Mouse (Mus musculus) thymus, postnatal 36 days (tissue): ENCODE measurements around the gene Catsperz.
A peak's percentile ranks its signal among the peaks of the same experiment; 100 is the strongest.

ENCODE experiments used
- DNase-seq, 2 experiments: peaks; one replicate each; pipeline ENCODE4 v3.0.0; 2022; ENCODE audit warnings: mixed read lengths in 2 of 2

Catsperz gene

DNA sequence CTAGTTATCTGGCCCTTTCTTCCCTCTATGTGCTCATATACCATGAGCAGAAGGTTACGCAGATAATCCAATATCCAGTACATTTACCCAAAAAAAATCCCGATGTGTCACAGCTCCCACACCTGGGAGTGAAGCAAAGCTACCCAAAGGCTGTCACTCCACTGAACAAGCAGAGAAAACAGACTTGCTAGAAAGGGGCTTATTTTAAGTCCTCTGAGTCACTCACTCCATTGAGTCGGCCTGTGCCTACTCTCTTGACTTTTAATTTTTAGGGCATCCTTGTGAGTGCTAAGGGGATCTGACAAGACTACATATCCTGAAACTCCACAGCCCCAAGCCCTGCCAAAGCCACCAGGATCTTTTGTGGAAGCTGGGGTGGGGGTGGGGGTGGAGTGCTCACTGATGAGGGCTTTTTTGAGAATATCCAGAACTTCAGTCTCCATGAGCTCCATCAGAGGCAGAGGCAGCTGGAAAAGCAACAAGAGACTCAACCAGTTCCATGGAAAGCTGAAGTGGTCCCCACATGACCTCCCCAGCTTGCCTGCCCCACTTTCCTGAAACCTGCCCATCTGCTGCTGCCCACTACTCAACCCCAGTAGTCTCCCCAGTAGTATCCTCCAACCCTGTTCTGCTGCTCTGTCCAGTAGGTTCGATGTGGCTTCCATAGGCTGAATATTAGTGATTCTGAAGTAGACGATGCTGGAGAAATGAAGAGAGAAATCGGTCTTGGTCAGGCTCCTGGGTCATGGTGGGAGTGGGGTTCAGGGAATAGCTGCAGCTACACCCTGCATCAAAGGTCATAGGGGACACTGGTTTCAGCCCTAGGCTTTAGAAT is 2.1 kb downstream of the Catsperz start:
- peak in 1 of 2 experiments; percentile 13 for DNase-seq

DNA sequence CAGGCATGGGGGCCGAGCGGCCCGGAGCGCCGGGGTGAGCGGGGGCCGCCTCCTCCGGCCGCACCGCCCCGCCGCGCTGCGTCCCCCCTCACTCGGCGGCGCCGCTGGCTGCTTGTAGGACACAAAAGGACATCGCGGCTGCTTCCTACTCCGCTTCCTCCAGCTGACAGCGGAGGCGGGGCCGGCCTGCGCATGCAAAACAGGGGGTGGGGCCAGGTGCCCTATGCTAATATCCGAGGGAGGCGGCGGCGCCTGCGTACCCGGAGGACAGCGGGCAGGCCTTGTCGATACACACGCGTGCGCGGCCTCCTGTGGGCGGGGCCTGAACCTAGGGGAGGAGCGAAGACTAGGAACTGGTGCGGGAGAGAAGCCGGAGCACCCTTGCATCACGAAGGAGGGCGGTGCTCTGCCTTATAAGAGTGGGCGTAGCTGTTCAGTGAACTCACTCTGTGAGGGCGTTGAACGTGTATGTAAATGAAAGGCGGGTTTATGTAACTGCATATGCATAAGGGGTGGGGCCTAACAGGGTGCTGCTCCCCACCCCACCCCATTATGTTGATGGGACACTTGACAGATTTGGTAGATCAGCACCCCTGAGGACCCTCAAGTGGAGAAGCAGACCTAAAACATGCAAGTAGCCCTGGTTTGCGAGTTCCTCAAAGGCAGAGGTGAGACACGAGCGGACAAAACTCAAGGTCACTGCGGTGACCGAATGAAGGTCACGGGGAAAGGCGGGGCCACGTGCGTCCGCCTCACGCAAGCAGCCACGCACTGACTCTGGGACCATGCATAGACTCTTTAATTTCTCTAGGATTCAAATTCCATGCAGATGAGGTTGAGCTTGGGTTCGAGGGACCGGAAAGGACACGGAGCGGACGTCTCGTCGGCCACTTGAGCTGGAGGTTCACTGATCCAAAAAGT is 3.3 kb downstream of the Catsperz start, which contains the start of gene Esrra:
TSS of gene Esrra (minus strand) at position 167 of the 921 bp plus-strand sequence.
- peak; percentile 100 for DNase-seq

DNA sequence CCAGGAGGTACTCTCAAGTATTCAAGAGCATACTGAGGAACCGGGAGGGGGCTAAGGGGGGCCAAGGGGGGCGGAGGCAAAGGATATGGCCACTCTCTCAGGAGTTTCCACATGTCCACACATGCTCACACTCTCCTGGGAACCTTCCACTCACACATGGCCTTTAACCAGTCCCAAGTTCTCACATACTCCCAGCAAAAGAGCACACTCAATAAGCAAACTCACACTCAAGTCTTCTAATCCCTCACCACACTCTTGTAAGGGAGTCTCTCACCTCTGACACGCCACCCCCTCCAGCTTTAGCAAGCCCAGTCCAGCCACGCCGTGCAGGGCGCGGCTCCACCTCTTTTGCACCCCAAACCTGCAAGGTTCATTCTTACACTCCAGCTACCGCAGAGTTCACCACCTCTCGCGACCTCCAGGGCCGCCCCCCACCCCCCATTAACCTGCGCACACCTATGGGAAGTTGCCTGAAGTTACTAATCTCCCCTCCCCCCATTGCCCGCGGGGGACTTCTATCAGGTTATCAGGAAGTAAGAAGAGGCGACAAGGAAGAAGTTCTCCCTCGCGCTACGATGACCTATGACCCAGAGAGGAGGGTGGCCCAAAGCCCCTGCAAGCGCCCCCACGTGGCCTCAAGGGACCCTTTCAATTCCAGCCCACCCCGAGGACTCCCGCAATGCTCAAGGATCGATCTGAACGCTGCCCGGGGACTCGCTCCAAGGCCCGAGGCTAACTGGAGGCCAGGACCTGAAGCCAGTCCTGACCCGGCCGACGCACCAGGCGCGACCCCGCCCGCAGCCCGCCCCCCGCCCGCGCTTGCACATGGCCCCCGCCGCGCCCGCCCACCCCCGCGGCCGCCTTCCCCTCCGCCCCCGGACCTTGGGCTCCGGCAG is 4.2 kb downstream of the Catsperz start:
- peak; percentile 66 to 78 for DNase-seq

DNA sequence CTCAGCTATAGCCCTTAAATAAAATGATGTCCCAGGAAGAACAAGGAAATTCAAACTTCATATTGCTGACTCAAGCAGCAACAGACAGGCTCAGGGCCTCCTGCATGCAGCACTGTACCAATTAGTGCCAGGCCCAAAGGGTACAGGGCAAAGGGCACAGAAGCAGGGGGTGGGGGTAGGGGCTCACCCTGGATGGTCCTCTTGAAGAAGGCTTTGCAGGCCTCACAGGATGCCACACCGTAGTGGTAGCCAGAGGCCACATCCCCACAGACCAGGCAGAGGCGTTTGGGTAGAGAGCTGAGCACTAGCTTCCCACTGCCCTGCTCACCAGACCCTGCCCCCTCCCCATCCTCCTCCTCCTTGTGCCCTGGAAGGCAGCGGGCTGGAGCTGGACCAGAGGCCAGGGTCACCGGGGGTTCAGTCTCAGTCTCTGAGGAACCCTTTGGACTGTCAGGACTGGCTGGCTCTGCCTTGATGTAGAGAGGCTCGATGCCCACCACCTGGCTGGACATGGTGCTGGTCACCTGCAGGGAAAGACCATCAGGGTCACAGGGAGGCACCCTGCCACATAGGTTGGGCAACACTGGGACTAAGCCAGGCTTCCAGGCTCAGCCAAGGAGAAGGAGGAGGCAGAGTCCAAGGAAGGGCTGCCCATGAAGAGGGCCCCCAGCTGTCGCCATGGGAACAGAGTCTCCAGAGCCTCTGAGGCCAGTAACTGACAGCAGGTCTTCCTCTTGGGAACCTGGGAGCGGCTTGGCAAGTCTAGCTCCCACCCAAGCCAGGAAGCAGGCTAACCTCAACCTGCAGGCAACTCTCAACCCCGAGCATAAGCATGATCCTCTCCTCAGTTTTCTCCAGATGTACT is 5.1 kb downstream of the Catsperz start:
- DNase-seq: peak in 1 of 2 experiments; percentile 42

DNA sequence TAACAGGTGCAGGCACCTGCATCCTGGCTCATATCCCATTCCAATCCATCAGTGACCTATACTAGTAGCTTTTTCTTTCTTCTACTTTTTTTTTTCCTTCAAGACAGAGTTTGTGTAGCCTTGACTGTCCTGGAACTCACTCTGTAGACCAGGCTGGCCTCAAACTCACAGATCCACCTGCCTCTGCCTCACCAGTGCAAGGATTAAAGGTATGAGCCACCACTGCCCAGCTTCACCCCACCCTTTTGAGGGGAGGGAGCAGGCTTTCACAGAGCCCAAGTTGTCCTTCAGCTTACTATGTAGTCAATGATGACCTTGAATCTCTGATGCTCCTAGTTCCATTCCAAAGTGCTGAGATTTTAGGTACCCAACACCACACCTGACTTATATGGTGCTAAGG is 5.7 kb downstream of the Catsperz start:
- DNase-seq: no peak

DNA sequence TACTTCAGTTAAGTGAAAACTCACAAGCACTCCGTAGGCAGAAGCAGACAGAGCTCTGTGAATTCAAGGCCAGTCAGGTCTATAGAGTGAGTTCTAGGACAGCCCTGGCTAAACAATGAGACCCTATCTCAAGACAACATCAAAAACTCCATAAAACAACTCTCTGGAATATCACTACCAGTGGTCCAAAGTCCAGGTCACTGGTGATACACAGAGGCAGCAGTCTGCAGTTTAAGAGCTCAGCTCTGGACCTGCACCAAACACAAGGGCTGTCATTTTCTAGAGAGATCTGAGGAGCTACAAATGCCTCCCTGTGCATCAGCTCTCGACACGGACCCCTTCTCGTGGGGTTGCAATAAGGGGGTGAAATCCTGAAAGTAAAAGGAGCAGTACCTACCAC is 6.9 kb downstream of the Catsperz start:
- no peak for DNase-seq

DNA sequence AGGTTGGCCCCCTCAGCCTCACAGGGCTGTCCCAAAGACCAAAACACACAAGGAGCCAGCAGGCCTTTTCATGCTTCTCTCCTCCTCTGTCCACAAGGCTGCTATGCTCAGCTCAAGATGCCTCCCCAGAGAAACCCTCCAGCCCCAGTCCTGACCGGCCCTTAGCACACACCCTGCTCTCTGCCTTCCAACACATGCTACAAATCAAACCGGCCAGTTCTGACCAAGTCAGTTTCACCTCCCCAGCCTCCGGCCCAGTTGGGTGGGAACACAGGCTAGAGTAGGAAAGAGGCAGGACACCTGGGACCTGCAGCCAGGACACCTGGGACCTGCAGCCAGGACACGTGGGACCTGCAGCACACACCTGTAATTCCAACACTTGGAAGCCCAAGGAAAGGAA is 8.7 kb downstream of the Catsperz start:
- no peak for DNase-seq

DNA sequence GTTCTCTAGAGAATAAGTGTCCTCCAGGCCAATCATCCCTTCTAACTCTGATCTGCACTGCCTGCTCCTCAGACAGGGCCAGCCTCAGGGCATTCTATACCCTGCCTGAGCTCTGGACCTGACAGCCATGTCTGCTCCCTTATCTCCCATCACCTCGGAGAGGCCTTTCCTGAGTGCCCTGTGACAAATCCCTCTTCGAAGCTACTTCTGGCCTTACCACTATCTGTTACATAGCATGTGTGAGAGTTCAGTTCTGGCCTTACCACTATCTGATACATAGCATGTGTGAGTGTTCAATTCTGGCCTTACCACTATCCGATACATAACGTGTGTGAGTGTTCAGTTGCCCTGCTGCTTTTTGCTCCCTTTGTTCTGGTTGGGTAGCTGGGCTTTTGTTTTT is 9.9 kb downstream of the Catsperz start:
- DNase-seq: no peak

DNA sequence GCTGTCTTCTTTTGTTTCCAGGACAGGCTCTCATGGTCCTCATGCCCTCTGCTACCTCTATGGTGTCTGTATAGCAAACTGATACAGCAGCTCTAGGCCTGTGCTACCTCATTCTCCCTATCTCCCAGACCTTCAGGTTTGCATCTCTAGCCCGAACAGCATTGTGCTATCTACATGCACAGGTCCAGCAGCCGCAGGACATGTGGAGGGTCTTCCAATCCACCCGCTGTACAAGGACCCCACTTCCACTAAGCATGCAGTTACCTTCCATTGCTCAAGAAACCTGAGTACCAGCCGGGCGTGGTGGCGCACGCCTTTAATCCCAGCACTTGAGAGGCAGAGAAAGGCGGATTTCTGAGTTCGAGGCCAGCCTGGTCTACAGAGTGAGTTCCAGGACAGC is 10.6 kb downstream of the Catsperz start:
- no peak for DNase-seq

DNA sequence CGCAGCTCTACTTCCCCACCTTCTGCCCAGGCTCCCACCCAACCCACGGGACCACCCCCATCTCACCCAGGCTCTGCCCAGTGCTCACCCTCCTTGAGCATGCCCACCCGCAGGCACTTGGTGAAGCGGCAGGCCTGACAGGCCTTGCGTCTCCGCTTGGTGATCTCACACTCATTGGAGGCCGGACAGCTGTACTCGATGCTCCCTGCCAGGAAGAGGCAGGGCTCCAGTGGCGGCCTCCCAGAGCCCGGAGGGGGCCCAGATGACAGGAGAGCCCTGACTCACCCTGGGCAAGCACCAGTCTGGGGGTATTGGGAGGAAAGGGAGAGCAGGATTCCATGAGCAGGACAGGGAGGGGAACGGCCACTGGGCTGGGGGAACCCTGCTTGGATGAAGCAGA is 11.2 kb downstream of the Catsperz start:
- DNase-seq: peak in 1 of 2 experiments; percentile 13

DNA sequence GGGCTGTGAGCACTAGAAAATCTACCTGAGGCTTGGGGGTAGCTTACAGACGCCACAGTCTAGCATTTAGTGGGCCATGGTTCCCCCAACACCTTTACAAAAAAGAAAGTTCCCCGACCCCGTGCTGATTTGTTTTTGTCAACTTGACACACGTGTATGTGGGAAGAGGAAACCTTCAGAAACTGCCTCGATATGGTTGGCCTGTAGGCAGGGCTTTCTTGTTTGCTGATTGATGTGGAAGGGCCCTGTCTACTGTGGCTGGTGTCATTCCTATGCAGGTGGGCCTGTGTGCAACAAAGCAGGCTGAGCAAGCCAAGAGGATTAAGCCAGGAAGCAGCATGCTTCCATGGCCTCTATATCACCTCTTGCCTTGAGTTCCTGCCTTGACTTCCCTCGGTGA is 12.1 kb downstream of the Catsperz start:
- peak in 1 of 2 experiments; percentile 22 for DNase-seq

DNA sequence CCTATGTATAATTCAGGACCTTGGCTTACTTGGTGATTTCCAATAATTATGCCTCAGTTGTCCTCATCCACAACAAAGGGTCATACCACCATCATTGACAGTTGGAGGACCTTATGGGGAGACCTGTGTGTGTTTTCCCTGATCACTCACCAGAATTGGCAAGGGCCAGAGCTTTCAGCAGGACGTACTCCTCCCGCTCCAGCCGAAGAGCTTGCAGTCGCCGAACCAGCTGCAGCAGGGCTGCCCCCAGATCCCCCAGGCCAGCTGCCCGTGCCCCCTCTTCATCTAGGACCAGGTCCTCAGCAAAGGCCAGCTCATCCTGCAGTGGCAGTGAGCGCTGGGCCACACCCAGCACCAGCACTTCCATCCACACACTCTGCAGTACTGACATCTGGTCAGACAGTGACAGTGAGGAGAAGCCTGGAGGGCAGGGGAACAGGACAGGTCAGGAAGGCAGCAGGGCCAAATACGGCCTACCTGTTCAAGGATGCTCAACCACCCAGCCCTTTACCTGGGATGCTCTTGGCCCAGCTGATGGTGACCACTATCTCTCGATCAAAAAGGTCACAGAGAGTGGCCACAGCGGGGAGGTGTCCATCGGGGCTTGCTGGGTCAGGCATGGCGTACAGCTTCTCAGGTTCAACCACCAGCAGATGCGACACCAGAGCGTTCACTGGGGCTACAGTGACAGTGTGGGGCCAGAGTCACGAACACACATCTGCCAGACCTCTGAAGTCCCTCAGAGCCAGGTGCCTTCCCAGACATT is 12.8 kb downstream of the Catsperz start:
- DNase-seq: peak in 1 of 2 experiments; percentile 23

DNA sequence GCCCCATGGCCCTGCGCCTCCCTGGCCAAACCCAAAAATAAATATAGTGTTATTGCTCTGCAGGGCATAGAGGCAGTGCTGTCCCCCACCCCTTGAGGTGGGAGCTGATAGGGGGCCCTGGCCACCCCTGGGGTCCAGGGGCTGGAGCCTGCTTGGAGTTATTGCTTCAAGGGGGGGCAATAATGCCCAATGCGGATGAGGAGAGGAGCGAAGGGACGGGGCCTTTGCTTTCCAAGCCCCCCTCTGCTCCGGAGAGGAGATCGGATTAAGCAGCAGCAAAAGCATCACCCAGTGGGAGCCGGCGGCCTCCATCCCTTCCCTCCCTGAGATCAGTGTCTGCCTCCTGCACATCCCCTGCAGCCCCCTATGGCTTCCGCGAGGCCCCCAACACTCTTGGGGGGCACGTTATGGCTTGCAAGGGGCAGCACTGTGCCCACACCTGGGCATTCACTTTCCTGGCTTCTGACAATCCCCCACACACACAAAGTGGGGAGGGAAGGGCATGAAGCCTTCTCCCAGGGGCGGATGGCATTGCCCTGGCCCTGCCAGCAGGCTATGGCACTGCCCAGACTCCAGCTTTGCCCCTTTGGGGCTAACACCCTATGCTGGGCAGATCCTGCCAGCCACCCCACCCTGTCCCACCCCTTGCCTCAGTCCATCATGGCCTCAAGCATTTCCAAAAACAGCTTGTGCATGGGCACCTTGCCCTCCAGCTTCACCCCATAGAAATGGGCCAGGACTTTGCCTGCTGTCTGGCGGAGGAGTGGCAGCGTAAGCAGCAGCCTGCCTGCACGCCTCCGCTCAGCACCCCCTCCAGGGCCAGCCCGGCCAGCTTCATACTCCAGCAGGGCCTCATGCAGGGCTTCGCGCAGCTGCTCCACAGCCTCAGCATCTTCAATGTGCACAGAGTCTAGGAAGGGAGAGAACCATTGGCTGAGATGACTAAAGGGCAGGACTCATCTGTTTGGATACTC is 13.8 kb downstream of the Catsperz start:
- DNase-seq: peak in 1 of 2 experiments; percentile 32

DNA sequence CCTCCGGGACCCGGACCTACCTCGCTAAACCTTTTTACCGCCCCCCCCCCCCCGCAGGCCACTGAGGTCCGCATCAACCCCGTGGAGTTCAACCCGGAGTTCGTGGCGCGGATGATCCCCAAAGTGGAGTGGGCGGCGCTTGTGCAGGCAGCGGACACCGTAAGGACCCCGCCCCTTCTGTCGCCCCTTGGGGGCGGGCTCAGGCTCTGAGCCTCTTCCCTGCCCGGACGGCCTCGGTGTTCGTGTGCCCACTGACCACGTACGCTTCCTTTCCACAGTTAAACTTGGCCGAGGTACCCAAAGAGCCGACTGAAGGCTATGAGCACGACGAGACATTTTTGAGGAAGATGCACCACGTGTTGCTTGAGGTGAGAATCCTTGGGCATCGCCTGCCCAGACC is 14.9 kb downstream of the Catsperz start:
- peak; percentile 52 to 74 for DNase-seq

DNA sequence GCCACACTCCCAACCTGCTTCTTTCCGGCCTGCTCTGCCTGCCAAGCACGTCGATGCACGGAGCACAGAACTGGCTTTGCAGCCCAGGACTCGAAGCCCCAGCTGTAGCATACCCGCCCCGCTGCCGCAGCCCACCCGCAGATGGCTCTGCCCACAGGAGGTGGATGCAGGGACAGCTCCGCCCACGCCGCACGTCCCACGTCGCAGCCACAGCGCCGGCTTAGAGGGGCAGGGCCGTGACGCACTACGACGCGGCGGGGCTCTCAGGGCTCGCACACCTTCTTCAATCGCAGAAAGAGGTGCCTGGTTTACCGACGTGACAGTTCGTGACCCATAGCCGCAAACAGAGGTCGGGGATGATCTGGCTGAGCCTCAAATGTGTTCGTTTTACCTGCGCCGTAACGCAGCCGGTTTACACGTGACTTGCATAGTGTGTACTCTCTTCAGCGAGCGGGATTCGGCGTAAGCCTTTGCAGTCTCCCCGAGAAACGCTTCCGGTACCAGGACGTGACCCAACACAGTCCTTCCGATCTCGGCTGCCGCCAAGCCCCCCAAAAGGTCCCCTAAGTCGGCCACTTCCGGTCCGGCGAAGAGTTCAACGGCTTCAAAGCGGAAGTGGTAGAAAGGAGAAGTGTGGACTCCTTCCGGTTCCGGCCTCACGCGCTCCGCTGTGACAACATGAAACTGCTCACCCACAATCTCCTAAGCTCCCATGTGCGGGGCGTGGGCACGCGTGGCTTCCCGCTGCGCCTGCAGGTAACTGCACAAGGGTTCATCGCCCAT is 15.5 kb downstream of the Catsperz start, which contains the start of the genes Trmt112 and Prdx5:
TSS of gene Trmt112 (plus strand) at position 192 of the 783 bp plus-strand sequence.
TSS of gene Prdx5 (minus strand) at position 600 of the 783 bp plus-strand sequence.
- peak; percentile 89 to 95 for DNase-seq

DNA sequence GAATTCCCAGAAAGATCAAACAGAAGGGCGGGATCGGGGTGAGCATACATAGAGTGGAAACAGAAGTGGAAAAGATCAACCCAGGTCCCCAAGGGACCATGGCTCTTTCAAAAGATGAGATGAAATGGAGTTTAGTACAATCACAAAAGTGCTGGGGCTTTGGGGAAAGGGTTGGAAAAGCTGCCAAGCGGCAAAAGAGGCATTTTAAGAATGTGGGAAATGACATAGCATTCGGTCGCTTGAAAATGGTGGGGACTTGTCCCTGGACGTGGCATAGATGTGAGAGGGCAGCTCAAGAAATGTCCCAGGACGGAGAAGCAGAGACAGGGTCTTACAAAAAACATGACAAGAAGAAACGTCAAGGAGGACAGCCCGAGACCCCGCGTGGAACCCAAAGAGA is 16.2 kb downstream of the Catsperz start:
- no peak for DNase-seq

DNA sequence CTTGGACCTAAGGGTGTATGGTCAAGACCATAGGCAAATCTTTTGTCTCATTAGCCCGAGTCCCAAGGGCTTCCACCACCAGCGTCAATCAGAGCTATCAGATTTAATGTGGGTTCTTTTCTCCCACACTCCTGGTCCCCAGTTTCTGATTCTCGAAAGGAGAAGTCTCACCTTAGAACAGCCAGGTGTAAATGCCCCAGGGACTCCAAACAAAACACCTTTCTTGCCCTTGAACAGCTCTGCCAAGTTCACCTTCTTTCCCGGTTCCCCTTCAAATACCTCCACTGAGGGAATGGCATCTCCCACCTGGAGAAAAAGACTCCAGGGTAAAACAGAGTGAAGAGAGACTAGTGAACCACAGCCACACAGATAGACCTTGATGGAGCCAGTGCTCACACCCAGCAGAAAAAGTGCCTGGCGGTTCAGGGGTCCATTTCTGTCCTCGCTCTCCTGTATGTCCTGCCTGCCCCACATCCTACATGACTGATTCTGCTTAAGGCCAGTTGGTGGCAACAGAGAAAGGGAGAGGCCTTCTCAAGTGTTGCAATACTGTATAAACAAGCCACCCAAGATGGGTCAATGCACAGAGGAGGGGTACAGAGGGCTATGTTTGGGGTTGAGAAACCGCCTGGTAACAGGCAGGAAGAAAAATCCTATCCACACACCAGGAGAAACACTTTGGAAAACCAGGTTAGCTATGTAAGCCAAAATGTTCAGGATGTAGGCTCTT is 17.2 kb downstream of the Catsperz start:
- no peak for DNase-seq

DNA sequence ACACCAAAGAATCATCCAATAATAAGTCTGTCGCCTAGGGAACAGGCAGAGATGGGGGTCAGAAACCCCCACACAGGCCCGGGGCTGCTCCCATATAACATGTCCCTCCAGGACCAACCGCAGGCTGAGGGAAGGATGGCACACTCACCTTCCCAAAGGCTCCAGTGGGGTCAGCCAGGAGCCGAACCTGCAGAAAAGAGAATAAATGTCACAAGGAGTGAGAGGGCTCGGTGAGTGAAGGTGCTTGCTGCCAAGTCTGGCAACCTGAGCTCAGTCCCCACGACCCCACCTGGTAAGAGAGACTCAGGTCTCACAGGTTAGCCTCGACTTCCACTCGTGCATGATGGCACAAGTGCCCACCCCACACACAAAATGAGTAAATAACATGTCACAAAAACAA is 18.1 kb downstream of the Catsperz start:
- DNase-seq: no peak
